Mouse (Mus musculus) embryonic facial prominence, embryonic 15.5 days (tissue): Measurements from ENCODE around the gene Cux1. TPM values are rescaled to one million over a fixed set of nuclear protein-coding genes. Genes with fewer than 3 reads are reported as not detected.

Experiments
- ATAC-seq: fragments of 200-750 bp; cut with Nextera tagmentation; 2 replicates; pipeline ENCODE4 v1.8.0; 2017; ENCODE audit warnings: low read depth, moderate TSS enrichment; ENCODE audit not compliant: insufficient number of reproducible peaks, low FRiP score, low TSS enrichment
- H3K27ac ChIP-seq: fragments of 300-500 bp; sonication (generic); replicated peaks from 2 replicates; pipeline ENCODE4 v1.5.1; 2015; ENCODE audit warnings: mild to moderate bottlenecking, inconsistent platforms
- H3K27me3 ChIP-seq: fragments of 300-500 bp; sonication (generic); 2 replicates; pipeline ENCODE4 v1.6.1; 2015; ENCODE audit warnings: inconsistent platforms
- H3K36me3 ChIP-seq: fragments of 300-500 bp; sonication (generic); 2 replicates; pipeline ENCODE4 v1.6.1; 2015; ENCODE audit warnings: mild to moderate bottlenecking, inconsistent platforms
- H3K4me1 ChIP-seq: fragments of 300-500 bp; sonication (generic); 2 replicates; pipeline ENCODE4 v1.6.1; 2015; ENCODE audit warnings: inconsistent platforms
- H3K4me2 ChIP-seq: fragments of 300-500 bp; sonication (generic); replicated peaks from 2 replicates; pipeline ENCODE4 v1.6.1; 2015; ENCODE audit warnings: mild to moderate bottlenecking, inconsistent platforms
- H3K4me3 ChIP-seq: fragments of 300-500 bp; sonication (generic); replicated peaks from 2 replicates; pipeline ENCODE4 v1.5.1; 2015; ENCODE audit warnings: mild to moderate bottlenecking, inconsistent platforms
- H3K9ac ChIP-seq: fragments of 300-500 bp; sonication (generic); 2 replicates; pipeline ENCODE4 v1.6.1; 2015; ENCODE audit warnings: inconsistent platforms
- H3K9me3 ChIP-seq: fragments of 300-500 bp; sonication (generic); replicated peaks from 2 replicates; pipeline ENCODE4 v1.6.1; 2016; ENCODE audit warnings: inconsistent platforms
- WGBS: fragments of 180-500 bp; shearing (Covaris S2); methylation state at CpG from one replicate; pipeline ENCODE4 v1.1.7; 2015; 5-methylcytosine and 5-hydroxymethylcytosine counted together
- polyA plus RNA-seq: library from polyadenylated mRNA; unstranded; fragments of >200 nt; fragmentation: Nextera tagmentation; extraction: Ambion mirVana; gene quantifications from 2 replicates; pipeline ENCODE4 v1.2.1, GENCODE M21; 2015

Gene Cux1
- polyA plus RNA-seq, 1 experiment from 2014 or later: 78.0 TPM

DNA sequence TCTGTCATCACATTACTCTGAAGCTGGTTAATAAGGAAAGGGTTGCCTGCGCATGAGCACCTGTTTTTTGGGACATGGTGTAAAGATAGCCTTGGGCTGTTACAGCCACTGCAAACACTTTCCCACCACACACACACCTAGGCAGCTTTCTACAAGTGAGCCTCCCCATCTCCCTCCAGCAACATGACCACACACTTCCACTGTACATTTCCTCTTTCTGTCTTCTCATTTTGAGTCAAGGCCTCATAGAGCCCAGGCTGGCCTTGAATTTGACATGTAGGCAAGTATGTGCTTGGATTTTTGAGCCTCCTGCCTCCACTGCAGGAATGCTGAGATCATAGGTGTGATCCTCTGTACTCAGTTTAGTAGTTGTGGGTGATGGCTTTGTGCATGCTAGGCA is 170.6 kb downstream of the Cux1 start:
- Histone ChIP-seq H3K9ac (no peak overlapping the region), H3K27ac (no peak overlapping the region), H3K4me1 (0 out of 2 replicates have a peak, but pooled peaks cover 5% of the 10 kb centered on the region), H3K9me3 (no peaks in the 10 kb centered on the region), H3K27me3 (peaks cover 25% of the 10 kb centered on the region), H3K36me3 (no peaks in the 10 kb centered on the region), H3K4me2 (no peak overlapping the region), H3K4me3 (no peak overlapping the region)
- 85% methylated on average over 1 of the region's 1 CpGs for WGBS
- no peak for ATAC-seq

DNA sequence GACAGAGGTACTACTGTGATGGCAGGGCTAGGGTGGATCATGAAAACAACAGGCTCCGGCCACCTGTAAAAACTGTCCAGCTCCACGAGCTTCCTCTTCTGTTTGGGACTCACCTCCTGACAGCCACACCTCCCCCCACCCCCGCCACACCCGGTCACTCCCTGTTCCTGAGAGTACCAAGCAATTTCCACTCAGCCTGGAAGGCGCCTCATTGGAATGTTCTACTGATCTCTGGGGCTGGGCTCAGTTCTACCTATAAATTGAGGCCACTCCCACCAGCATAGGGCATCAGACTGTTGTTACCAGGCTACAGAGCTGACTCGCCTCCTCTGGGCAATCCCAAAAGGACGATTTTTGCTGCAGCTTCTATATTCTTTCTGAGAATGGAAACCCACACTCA is 171.0 kb downstream of the Cux1 start:
- H3K4me3 ChIP-seq: no peak overlapping the region
- ATAC-seq: no peak
- H3K36me3 ChIP-seq: no peaks in the 10 kb centered on the region
- H3K9me3 ChIP-seq: no peaks in the 10 kb centered on the region
- H3K27me3 ChIP-seq: peaks cover 25% of the 10 kb centered on the region
- 70% methylated on average over 7 of the region's 7 CpGs for WGBS
- H3K4me2 ChIP-seq: no peak overlapping the region
- 0 out of 2 replicates have a peak, but pooled peaks cover 5% of the 10 kb centered on the region for H3K4me1 ChIP-seq
- no peak overlapping the region for H3K27ac ChIP-seq
- no peak overlapping the region for H3K9ac ChIP-seq

- H3K36me3 ChIP-seq: no peaks in the 10 kb centered on the region
- 83% methylated on average over 3 of the region's 3 CpGs for WGBS
- no peak overlapping the region for H3K4me3 ChIP-seq
- no peak overlapping the region for H3K27ac ChIP-seq
- H3K9me3 ChIP-seq: no peaks in the 10 kb centered on the region
- 0 out of 2 replicates have a peak, but pooled peaks cover 5% of the 10 kb centered on the region for H3K4me1 ChIP-seq
- peaks cover 25% of the 10 kb centered on the region for H3K27me3 ChIP-seq
- H3K4me2 ChIP-seq: no peak overlapping the region
- no peak overlapping the region for H3K9ac ChIP-seq
- no peak for ATAC-seq
These were observed 171.6 kb downstream of the Cux1 start for GRCm38 (mm10) chr5:136395600-136396195.

- Histone ChIP-seq H3K9ac (no peak overlapping the region), H3K4me3 (no peak overlapping the region), H3K9me3 (no peaks in the 10 kb centered on the region), H3K27ac (no peak overlapping the region), H3K4me2 (no peak overlapping the region), H3K36me3 (no peaks in the 10 kb centered on the region), H3K4me1 (0 out of 2 replicates have a peak, but pooled peaks cover 5% of the 10 kb centered on the region), H3K27me3 (peaks cover 25% of the 10 kb centered on the region)
- 78% methylated on average over 6 of the region's 6 CpGs for WGBS
- ATAC-seq: no peak
These were observed 172.6 kb downstream of the Cux1 start for GRCm38 (mm10) chr5:136394517-136395212.

GRCm38 (mm10) chr5:136393621-136394020 is 173.7 kb downstream of the Cux1 start:
- H3K4me2 ChIP-seq: no peak overlapping the region
- peaks cover 19% of the 10 kb centered on the region for H3K27me3 ChIP-seq
- no peak overlapping the region for H3K4me3 ChIP-seq
- H3K4me1 ChIP-seq: 0 out of 2 replicates have a peak, but pooled peaks cover 5% of the 10 kb centered on the region
- WGBS: 85% methylated on average over 2 of the region's 2 CpGs
- no peaks in the 10 kb centered on the region for H3K9me3 ChIP-seq
- ATAC-seq: no peak
- H3K27ac ChIP-seq: no peak overlapping the region
- H3K9ac ChIP-seq: no peak overlapping the region
- no peaks in the 10 kb centered on the region for H3K36me3 ChIP-seq

GRCm38 (mm10) chr5:136386757-136387156 is 180.5 kb downstream of the Cux1 start:
- H3K27ac ChIP-seq: no peak overlapping the region
- no peak overlapping the region for H3K4me2 ChIP-seq
- no peak overlapping the region for H3K9ac ChIP-seq
- no peaks in the 10 kb centered on the region for H3K4me1 ChIP-seq
- WGBS: 93% methylated on average over 2 of the region's 2 CpGs
- H3K27me3 ChIP-seq: no peaks in the 10 kb centered on the region
- H3K36me3 ChIP-seq: no peaks in the 10 kb centered on the region
- ATAC-seq: no peak
- H3K4me3 ChIP-seq: no peak overlapping the region
- H3K9me3 ChIP-seq: no peaks in the 10 kb centered on the region

DNA sequence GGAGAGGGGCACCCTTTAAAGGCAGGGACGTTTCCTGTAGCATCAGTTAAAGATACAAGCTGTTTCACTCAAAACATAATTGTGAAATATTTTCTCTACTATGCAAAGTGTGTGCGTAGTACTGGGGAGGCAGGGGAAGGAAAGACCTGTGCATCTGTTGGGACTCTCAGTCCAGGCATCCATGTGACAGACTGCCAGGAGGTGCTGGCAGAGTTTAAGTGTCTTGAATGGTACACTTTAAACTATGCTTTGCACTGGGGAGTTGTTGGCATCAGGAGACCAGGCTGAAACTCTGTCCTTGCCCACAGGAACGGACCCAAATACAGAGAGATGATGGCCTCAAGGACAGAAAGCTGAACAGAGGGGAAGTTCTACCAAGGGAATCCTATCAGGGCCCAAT is 182.1 kb downstream of the Cux1 start:
- Histone ChIP-seq H3K27me3 (no peaks in the 10 kb centered on the region), H3K36me3 (no peaks in the 10 kb centered on the region), H3K9ac (no peak overlapping the region), H3K27ac (no peak overlapping the region), H3K4me3 (no peak overlapping the region), H3K4me1 (no peaks in the 10 kb centered on the region), H3K9me3 (no peaks in the 10 kb centered on the region), H3K4me2 (no peak overlapping the region)
- ATAC-seq: no peak
- WGBS: 88% methylated on average over 3 of the region's 3 CpGs

DNA sequence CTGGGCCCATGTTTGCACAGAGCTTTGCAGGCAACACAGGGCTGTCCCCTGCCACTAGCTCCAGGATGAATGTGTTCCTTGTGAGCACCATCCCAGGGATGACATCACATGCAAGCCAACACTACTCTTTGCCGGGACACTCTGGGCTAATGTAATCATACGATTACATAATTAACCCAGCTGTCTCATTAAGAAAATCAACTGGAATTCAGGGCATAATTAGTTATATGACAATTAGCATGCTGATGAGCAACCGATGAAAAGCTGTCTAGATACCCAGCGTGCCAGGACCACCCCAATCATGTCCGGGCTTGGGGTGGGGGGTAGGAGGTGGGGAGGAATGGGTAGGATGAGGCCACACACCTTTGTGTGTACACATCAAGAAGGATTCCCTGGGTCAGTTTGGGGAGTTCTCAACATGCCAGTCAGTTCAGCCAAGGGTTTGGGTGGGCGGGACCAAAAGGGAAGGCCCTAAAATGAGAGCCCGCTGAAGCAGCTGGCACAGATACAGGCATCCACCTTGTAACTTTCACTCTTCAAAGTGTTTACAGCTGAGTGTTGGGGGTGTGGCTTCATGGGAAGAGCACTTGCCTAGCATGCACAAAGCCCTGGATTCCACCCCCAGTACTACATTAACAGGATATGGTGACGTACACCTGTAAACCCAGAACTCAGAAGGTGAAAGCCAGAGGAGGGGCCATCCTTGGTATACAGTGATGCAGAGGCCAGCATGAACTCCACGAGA is 184.9 kb downstream of the Cux1 start:
- no peaks in the 10 kb centered on the region for H3K4me1 ChIP-seq
- no peaks in the 10 kb centered on the region for H3K27me3 ChIP-seq
- H3K4me3 ChIP-seq: no peak overlapping the region
- H3K27ac ChIP-seq: no peak overlapping the region
- 66% methylated on average over 9 of the region's 9 CpGs for WGBS
- H3K9me3 ChIP-seq: no peaks in the 10 kb centered on the region
- no peak for ATAC-seq
- no peaks in the 10 kb centered on the region for H3K36me3 ChIP-seq
- no peak overlapping the region for H3K4me2 ChIP-seq
- H3K9ac ChIP-seq: no peak overlapping the region

GRCm38 (mm10) chr5:136379405-136379804 is 187.9 kb downstream of the Cux1 start:
- H3K4me2 ChIP-seq: no peak overlapping the region
- H3K27me3 ChIP-seq: no peaks in the 10 kb centered on the region
- no peak for ATAC-seq
- H3K36me3 ChIP-seq: no peaks in the 10 kb centered on the region
- 81% methylated on average over 1 of the region's 1 CpGs for WGBS
- H3K4me1 ChIP-seq: peaks cover 14% of the 10 kb centered on the region
- no peak overlapping the region for H3K27ac ChIP-seq
- no peak overlapping the region for H3K4me3 ChIP-seq
- H3K9me3 ChIP-seq: no peaks in the 10 kb centered on the region
- no peak overlapping the region for H3K9ac ChIP-seq

- Histone ChIP-seq H3K27me3 (no peaks in the 10 kb centered on the region), H3K4me2 (no peak overlapping the region), H3K27ac (no peak overlapping the region), H3K4me3 (no peak overlapping the region), H3K9me3 (no peaks in the 10 kb centered on the region), H3K36me3 (no peaks in the 10 kb centered on the region), H3K9ac (no peak overlapping the region), H3K4me1 (peaks cover 14% of the 10 kb centered on the region)
- no peak for ATAC-seq
- WGBS: 72% methylated on average over 3 of the region's 3 CpGs
These were observed 190.2 kb downstream of the Cux1 start for GRCm38 (mm10) chr5:136377101-136377500.

- no peak overlapping the region for H3K27ac ChIP-seq
- WGBS: 65% methylated on average over 3 of the region's 3 CpGs
- ATAC-seq: no peak
- no peak overlapping the region for H3K4me2 ChIP-seq
- H3K27me3 ChIP-seq: no peaks in the 10 kb centered on the region
- H3K36me3 ChIP-seq: no peaks in the 10 kb centered on the region
- H3K4me1 ChIP-seq: peaks cover 14% of the 10 kb centered on the region
- no peak overlapping the region for H3K9ac ChIP-seq
- H3K4me3 ChIP-seq: no peak overlapping the region
- H3K9me3 ChIP-seq: no peaks in the 10 kb centered on the region
These were observed 191.9 kb downstream of the Cux1 start for GRCm38 (mm10) chr5:136375350-136375749.
